Mouse (Mus musculus): ENCODE measurements around the gene Spata31d1c.

The Spata31d1c gene

DNA sequence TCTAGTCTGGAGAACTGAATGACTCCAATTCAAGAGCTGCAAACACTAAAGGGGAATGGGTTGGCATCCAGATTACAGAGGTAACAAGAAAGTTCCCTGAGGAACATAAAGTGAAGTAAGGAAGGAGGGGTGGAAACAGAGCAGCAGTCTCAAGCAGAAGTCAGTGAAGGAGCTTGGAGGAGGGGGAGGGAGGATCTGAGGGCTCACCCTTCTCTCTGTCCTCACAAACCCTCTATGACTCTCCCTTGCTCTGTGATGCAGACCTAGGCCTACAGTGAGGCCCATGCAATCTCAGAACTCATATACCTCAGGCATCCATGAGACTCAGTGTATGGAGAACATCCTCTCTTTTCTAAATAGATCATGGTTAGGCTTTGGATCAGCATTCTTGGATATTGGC, at the start of gene Spata31d1c:
Gene Spata31d1c, plus strand, starts transcription at position 301 of the 400 bp plus-strand sequence.
- no peak for DNase-seq (ENCODE audit: inconsistent ontology term)

DNA sequence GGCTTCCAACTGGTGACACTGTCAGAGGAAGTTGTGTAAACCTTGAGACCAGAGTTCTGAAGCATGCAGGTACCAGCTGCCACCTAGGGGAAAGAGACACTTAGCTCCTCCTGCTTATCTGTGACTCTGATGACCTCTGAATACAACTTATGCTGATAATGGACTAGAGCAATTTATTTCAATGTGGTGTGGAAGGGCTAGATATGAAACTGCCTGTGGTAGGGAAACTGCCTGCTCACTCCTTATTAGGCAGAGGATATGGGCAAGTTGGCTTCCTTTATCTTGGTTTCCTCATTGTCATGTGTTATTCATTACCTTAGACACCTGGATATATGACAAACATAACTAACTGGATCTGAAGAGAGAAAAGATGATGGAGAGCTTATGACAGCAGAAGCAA, 44.0 kb upstream of the Spata31d1c start:
- DNase-seq (ENCODE audit: inconsistent ontology term), result no peak

DNA sequence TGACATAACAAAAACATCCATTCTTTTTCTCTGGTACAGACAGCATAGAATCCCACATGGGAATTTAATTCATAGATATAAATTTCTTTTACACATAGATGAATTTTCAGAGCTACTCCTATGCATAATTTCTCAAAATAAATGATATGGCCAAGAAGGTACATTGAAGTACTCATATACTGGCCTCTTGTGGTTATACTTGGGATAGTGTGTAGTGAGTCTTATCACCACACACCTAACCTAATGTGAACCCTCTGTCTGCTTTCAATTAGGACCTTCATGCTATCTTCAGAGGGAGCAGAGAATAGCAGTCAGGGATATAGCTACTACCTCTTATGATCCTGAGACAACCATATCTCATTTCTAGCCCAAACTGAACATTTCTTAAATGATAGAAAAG, 27.4 kb upstream of the Spata31d1c start:
- DNase-seq (ENCODE audit: inconsistent ontology term), result no peak

DNA sequence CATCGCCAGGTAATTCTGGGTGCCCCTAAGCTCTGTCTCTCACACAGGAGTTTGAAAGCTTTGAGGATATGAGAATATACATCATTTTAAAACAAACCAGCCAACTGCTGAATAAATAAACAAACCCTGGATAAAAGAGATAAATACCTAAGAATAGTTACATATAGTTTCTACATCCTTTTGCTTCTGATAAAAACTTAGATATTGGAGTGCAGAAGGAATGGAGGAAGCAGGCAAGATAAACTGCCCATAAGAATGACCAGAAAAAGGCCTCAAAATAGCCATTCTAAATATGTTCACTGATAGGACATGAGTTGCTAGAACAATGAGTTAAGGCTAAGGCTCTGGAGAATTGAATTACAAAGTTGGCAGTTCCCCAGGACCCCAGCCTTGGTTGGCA, 26.1 kb upstream of the Spata31d1c start:
- DNase-seq (ENCODE audit: inconsistent ontology term), result no peak

DNA sequence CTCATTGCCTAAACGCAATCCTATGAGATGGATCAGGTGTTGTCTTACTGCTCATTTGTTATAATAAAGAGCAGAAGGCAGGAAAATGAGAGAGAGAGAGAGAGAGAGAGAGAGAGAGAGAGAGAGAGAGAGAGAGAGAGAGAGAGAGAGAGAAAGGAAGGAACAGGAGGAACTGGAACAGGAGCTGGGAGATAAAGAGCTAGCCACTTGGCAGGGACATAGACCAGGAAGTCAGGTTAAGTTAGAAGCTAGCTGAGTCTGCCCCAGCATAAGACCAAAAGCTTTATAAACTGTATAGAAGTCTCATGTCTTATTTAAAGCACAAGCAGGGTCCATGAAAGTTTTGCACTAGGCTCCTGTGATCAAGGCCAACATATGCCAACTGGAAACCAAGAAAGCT, 24.9 kb upstream of the Spata31d1c start:
- DNase-seq (ENCODE audit: inconsistent ontology term), result no peak

DNA sequence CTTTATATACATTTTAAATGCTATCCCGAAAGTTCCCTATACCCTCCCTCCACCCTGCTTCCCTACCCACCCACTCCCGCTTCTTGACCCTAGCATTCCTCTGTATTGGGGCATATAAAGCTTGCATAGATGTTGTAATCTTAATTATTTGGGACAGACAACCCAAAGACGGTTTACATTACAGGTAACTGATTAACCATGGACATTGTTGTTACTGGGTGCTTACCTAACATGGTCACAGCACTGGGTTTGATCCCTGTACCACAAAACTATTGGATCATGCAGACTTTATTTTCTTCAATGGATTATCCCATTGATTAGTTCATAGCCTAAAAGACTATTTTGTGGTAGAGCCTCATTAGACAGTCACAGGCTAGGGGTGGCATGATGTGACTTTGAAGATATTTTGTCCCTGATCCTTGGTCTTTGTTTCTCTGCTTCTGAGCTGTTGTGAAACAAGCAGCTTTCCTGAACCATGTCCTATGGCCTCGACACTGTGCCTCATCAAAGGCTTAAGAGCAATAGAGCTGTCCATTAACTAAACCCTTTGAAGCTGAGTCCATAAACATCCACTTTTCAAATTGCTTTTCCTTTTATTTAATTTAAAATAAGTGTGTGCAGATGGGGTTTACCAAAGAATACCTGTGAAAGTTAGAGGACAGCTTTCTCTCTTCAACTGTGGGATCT, 21.7 kb upstream of the Spata31d1c start:
- DNase-seq (ENCODE audit: inconsistent ontology term), result no peak

DNA sequence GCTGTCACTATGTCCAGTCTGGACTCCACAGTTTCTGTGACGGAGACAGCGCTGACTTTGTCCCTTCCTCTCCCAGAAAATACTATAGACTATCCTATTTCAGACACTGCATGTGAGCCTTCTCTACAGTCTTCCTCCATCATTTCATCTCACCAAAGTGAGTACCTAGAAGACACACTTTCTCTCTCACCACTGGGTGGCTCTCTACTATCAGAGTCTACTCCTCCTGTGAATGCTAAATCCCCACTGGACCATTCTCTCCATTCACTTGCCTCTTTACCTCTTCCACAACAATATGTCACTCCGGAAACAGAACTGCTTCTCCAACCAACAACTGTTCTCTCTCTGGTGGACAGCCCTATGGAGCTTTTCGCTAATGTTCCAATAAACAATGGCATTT, 2.2 kb downstream of the Spata31d1c start:
- no peak for DNase-seq (ENCODE audit: inconsistent ontology term)

DNA sequence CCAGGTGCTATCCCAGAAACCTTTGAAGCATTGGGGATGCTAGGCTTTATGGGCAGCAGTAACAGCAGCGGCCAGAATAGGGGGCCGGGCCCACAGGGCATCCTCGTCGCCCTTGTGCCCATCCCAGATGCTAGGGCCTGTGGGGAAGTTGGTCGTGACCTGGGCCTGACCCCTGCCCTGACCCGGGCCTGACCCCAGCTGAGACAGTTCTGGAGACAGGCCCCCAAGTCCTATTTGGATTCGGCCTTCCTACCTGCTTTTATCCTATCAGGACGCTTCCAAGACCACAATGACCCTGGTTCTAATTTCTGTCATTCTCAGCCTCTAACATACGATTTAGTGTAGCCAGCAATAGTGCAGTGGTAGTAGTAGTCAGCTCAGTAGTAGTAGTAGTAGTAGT, 19.8 kb downstream of the Spata31d1c start, which contains the start of gene Prss47:
Gene Prss47, minus strand, starts transcription at position 101 of the 400 bp plus-strand sequence.
- no peak for DNase-seq (ENCODE audit: inconsistent ontology term)

DNA sequence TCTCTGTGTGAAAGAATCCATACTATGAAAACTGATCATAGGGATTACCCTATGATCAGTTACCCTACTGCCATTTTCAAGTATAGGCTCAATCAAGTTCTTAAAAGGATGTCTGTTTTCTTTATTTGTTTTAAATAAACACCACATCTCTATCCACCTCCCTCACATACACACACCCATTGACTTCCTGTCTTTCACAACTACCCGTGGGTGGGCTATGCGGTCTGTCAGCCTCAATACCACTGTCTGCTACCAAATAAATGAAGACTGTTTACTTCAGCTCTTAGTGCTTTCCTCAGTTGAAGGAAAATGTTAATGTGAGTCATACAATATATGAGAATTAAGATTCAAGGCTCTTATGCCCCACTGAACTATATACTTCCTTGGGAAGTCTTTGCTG, 37.1 kb downstream of the Spata31d1c start:
- no peak for DNase-seq (ENCODE audit: inconsistent ontology term)
